Mouse (Mus musculus): ENCODE data around the gene Atp8a2.
"Not testable (repeated sequence)": the region's sequence is repeated elsewhere in the genome, so short reads cannot be mapped to it uniquely, and the experiment has no call there.

Gene Atp8a2

DNA sequence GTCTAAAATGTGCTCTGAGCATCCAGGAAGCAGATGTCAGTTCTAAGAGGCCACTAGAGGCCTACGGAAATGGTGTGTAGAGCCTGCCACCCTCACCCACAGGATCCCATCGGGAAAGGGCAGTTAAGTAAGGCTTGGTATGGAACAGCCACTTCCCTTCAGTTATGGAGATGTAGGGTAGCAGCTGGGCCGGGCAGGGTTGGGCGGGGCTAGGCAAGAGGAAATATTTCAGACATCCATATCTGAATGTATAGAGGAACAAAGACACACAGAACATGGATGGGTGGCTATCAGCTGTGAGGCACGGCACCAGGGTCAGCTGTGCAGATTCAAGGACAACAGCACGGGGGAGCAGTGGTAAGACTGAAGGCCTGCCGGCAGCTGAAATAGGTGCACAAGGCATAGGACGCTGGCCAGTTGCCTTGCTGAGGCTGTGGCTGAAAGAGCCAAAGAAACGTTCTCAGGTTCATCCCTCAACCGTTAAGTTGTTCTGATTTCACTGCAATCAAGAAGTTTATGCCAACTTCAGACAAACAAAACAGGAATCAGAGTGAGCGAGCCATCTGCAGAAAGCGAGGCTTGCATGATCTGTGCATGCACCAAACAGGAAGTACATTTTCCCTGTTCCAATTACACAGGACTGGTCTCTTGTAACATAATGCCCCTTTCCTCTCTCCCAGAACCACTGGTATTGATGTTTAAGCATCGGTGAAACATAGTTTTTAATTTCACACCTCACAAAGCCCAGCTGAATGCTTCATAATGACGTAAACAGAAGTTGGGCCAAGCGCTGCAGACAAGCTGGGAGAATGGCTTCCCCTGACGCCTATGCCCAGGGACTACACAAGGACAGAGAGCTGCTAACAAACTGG, 549.9 kb downstream of the Atp8a2 start:
- no peak for DNase-seq (ENCODE audit: low spot score in 2 of 2)

DNA sequence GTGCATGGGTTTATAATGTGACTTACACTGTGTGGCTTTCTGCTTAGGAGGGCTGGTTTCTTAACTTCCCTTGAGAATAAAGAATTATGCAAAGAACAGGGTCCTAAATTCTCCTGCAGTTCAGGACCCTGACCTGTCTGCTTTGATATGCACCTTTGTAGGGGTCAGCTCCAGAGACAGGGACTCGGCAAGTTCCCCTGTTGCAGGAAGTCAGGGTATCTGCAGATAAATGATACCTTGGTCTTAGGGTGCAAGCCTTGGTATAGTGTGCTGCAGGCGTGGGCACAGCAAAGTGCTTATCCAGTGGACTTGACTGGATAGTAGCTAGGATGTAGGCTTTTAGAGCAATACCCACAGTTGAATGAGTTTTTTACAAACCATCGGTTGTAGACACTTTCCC, 552.1 kb downstream of the Atp8a2 start:
- DNase-seq (ENCODE audit: low spot score in 2 of 2), result no peak

- DNase-seq (ENCODE audit: low spot score in 2 of 2), result no peak
Measured at GRCm38 (mm10) chr14:59644166-59644565, 552.8 kb downstream of the Atp8a2 start.

GRCm38 (mm10) chr14:59643582-59643981, 553.4 kb downstream of the Atp8a2 start:
- no peak for DNase-seq (ENCODE audit: low spot score in 2 of 2)

DNA sequence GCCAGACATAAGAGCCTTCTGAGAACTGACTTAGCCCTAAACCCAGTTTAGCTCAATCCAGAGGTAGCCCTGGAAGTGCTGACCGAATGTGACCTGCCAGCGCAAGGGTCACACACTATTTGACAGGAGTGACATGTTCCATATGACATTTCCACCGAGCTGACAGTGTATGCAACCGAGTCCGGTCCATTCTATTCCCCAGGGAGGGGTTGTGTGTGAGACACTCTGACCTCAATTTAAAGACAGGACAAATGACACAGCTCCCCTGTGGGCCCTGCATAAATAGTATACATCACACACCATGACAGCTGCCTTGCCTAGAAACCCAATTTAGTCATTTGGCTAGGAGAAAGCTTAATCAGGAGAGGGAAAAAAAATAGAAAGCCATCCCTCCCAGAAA, 555.1 kb downstream of the Atp8a2 start:
- no peak for DNase-seq (ENCODE audit: low spot score in 2 of 2)

DNA sequence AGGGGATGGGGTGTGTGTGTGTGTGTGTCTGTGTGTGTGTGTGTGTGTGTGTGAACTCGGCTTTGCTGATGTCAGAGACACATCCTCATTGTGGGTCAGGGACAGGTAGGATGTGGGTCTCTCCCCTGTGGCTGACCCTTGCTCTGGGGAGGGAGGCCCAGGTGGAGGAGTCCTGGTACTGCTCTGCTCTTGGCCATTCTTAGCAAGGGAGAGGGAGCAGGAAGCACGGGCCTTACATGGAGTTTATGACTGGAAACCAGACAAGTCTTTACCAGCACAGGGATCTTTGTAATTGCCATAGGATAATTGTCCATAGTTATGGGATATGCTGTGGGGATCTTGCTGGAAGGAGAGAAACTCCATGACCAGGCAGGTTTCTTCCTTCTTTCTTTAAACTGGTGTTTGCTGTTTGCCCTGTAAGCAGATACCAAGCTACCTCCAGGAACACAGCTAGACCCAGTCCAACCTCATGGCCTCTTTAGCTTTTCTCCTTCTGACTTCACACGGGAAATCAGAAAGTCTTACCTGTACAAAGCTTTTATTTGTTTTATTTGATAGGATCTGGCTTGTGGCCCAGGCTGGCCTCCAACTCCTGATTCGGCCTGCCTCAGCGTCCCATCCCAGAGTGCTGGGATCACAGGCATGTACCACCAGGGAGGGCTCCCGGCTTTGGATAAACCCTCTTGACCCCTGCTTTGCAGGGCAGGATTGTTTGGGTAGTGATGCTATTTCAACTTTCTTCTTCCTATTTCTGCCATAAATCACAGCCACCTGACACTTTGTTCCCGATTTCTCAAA, 557.9 kb downstream of the Atp8a2 start:
- no peak for DNase-seq (ENCODE audit: low spot score in 2 of 2)

- no peak for DNase-seq (ENCODE audit: low spot score in 2 of 2)
Measured at GRCm38 (mm10) chr14:59633988-59634387, 563.0 kb downstream of the Atp8a2 start.

DNA sequence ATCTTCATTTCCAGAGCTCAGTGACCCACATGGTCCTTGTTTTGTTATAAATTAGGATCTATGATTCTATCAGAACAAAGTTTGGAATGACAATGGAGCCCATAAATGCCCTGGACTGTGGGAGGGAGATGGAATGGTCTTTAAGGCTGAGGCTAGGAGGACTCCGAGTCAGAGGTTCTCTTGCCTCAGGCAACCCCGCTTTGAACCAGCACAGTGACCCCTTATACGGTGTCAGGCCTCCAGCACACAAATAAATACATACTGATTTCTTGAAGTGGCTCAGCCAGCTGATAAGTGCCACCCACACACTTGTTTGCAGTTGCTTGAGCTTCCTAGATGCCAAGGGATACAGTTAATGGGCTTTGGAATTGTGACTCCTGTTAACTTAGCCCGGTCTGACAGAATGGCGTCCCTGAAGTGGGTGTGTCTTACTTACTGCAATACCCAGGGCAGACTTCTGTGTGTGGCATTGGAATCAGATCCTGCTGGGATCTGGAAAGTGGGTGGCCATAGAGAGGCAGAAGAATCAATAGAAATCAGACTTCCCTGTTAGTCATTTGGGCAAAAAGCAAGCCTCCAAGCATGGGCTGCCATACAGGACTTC, 563.6 kb downstream of the Atp8a2 start:
- DNase-seq (ENCODE audit: low spot score in 2 of 2), result no peak

GRCm38 (mm10) chr14:59632067-59632466, 564.9 kb downstream of the Atp8a2 start:
- no peak for DNase-seq (ENCODE audit: low spot score in 2 of 2)

DNA sequence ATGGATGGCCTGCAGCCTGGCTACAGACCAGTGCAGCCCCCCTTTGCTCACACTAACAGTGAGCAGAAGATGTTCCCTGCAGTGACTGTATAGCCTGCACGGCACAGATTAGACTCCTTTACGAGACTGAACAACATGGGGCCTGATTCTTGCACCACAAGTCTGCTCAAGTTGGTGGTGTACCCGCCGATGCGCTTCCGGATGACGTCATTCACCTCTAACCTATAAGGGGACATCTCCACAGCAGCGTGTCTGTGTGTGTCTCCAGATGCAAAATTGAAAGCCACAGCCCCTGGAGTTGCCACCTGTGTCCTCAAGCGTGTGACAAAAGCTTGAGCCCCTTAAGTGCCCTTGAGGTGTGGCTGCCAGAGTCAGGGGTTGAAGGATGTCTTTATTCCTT, 566.9 kb downstream of the Atp8a2 start:
- DNase-seq (ENCODE audit: low spot score in 2 of 2), result no peak

- no peak for DNase-seq (ENCODE audit: low spot score in 2 of 2)
Measured at GRCm38 (mm10) chr14:59629308-59629707, 567.7 kb downstream of the Atp8a2 start.

DNA sequence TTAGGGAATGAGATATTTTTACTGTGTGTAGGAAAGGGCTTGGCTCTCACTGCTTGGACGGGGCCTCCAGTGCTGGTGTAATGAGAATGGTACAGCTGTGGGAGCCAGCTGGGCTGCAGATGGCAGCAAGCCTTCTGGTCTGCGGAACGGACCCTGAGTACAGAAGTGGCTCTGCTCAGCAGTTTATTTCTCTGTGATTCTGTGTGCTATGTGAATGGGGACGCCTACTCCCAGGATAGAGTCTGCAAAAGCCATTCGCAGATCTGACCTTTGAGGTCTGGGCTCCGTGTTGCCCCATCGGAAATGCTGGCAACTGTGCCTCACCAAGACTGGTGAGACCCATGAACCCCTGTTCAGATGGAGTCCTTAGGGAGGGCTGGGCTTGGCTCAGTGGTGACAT, 569.2 kb downstream of the Atp8a2 start:
- peak in 1 of 2 experiments; percentile 33 for DNase-seq (ENCODE audit: low spot score in 2 of 2)

GRCm38 (mm10) chr14:59627142-59627680, 569.8 kb downstream of the Atp8a2 start:
- no peak for DNase-seq (ENCODE audit: low spot score in 2 of 2)

DNA sequence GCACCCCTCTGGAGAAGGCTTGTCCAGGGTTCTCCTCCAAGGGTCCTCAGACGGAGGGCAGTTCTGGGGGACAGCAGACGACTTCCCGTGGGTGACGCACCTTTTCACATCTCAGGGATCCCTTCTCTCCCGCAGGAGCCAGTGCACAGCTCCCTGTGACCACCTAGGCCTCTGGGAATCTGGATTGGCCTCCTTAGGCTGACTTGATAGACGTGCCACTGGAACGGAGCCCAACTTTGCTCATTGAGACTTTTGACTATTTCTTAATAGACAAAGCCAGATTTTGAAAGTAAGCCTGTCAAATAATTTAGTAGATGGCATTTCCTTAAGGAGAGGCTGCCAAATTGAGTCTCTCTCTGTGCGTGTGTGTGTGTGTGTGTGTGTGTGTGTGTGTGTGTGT, 570.3 kb downstream of the Atp8a2 start:
- DNase-seq (ENCODE audit: low spot score in 2 of 2), result no peak

GRCm38 (mm10) chr14:59625806-59626364, 571.1 kb downstream of the Atp8a2 start:
- no peak for DNase-seq (ENCODE audit: low spot score in 2 of 2)

DNA sequence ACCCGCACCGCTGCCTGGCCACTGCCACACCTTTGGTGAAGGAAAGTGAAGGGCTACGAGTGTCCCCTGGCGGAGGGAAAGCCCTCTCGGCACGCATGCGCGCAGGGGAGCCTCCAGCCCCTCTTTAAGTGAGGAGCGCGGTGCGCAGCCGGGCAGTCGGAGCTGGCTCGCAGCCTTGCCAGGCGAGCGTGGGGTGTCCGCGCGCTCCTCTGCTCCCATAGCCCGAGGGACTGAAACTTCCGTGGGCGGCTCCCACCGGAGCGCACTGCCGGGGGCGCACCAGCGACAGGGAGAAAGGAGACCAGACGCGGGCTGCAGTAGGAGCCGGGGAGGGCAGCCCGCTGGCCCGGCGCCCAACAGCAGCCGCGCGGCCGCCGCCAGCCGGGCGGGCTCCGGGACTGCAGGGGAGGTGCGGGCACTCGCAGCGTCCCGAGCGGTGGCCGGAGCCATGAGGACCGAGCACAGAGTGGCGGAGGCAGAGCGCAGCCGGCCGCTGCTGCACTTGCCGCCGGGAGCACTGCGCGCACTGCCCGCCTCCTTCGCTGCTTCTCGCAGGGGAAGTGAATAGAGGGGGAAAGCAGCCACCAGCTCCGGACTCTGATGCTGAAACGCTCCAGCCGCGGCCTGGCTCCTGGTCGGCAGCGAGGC, 571.7 kb downstream of the Atp8a2 start, which contains the start of gene Shisa2:
TSS of gene Shisa2 (plus strand) at position 151 of the 648 bp plus-strand sequence.
- DNase-seq (ENCODE audit: low spot score in 2 of 2), result peak; percentile 59 to 69

GRCm38 (mm10) chr14:59624326-59624885, 572.6 kb downstream of the Atp8a2 start:
- DNase-seq (ENCODE audit: low spot score in 2 of 2), result no peak

DNA sequence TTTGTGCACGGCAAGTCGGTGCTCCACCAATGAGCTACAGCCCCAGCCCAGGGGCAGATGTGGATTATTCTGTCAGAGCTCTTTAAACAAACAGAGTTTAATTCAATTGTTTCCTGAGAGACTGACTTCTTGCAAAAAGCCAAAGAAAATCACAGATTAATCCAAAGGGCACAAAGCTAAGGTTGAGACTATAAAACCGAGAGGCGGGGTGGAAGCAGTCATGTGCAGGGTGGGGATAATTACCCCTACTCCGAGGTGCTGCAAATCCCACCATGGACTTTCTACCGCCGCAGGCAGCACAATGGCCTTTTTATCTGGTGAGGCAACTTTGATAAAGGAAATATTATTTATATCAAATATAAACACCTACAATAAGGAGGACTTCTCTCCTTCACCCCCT, 580.2 kb downstream of the Atp8a2 start:
- no peak for DNase-seq (ENCODE audit: low spot score in 2 of 2)

GRCm38 (mm10) chr14:59614149-59614548, 582.8 kb downstream of the Atp8a2 start:
- DNase-seq (ENCODE audit: low spot score in 2 of 2), result not testable (repeated sequence)

DNA sequence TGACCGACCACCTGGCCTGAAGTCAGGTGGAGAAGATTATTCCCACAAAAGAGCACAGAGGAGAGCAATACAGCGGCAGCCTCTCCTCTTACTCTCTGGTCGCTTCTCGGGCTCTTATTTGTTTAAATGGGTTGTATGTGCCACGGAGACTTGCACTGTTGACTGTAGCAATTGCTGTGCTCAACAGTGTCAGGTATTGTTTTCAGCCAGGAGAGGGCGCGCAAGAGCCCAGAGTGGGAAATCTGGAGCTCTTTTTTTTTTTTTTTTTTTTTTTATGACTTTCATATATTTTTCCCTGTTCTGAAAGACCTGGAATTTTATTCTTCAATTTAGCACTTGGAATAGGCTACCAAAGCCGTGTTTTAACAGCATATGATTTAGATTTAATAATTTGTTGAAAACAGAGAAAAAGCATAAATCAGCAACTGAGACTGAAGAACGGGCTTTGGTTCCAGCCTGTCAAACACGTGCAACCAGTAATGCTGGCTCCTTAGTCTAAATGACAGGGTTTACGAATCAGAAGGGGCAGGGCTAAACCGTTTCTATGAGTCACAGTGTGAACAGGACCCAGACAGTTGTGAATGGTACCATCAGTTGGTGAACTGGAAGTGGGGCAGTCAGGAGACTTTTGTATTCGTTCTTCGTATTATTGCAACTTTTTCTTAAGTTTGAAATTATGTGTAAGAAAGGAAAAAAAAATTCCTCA, 583.9 kb downstream of the Atp8a2 start:
- peak; percentile 55 to 73 for DNase-seq (ENCODE audit: low spot score in 2 of 2)
